Mouse (Mus musculus) forebrain, postnatal 0 days (tissue): Measurements from ENCODE around the gene Cryaa. TPM values are rescaled to one million over a fixed set of nuclear protein-coding genes. Genes with fewer than 3 reads are reported as not detected.

Source experiments
- ATAC-seq: fragments of 200-750 bp; cut with Nextera tagmentation; 2 replicates; pipeline ENCODE4 v1.8.0; 2017; ENCODE audit warnings: mild to moderate bottlenecking, moderate library complexity
- DNase-seq: peaks from one replicate; pipeline ENCODE4 v3.0.0-alpha.2; 2015
- H3K27ac ChIP-seq: fragments of 300-500 bp; sonication (generic); 2 replicates; pipeline ENCODE4 v1.5.1; 2014; ENCODE audit warnings: low read depth, mild to moderate bottlenecking, antibody characterized with exemption, low read length, moderate library complexity, mixed read lengths
- H3K27me3 ChIP-seq: fragments of 300-500 bp; sonication (generic); 2 replicates; pipeline ENCODE4 v1.6.1; 2014; ENCODE audit warnings: mild to moderate bottlenecking, low read length, mixed read lengths; ENCODE audit not compliant: insufficient read depth
- H3K36me3 ChIP-seq: fragments of 300-500 bp; sonication (generic); 2 replicates; pipeline ENCODE4 v1.6.1; 2014; ENCODE audit warnings: mild to moderate bottlenecking, moderate library complexity; ENCODE audit not compliant: insufficient read depth
- H3K4me1 ChIP-seq: fragments of 300-500 bp; sonication (generic); 2 replicates; pipeline ENCODE4 v1.6.1; 2014; ENCODE audit warnings: antibody characterized with exemption; ENCODE audit not compliant: insufficient read depth
- H3K4me2 ChIP-seq: fragments of 300-500 bp; sonication (generic); 2 replicates; pipeline ENCODE4 v1.6.1; 2014; ENCODE audit warnings: low read depth, mild to moderate bottlenecking, moderate library complexity
- H3K4me3 ChIP-seq: fragments of 300-500 bp; sonication (generic); 2 replicates; pipeline ENCODE4 v1.5.1; 2014; ENCODE audit warnings: low read depth, low read length, mixed read lengths
- H3K9ac ChIP-seq: fragments of 300-500 bp; sonication (generic); 2 replicates; pipeline ENCODE4 v1.6.1; 2014; ENCODE audit warnings: mild to moderate bottlenecking
- H3K9me3 ChIP-seq: fragments of 300-500 bp; sonication (generic); 2 replicates; pipeline ENCODE4 v1.6.1; 2016; ENCODE audit warnings: low read length
- CTCF ChIP-seq: sonication (generic); IDR thresholded peaks from 2 replicates; pipeline ENCODE4 v1.5.1; 2016; ENCODE audit warnings: antibody characterized with exemption, control low read depth, low read depth
- WGBS: fragments of 180-500 bp; shearing (Covaris S2); extraction: QIAGEN DNeasy Blood & Tissue Kit; methylation state at CpG from one replicate; pipeline ENCODE4 v1.1.7; 2014; 5-methylcytosine and 5-hydroxymethylcytosine counted together
- polyA plus RNA-seq: library from polyadenylated mRNA; unstranded; fragments of >200 nt; fragmentation: Nextera tagmentation; extraction: Ambion mirVana; gene quantifications from 2 replicates; pipeline ENCODE4 v1.2.1, GENCODE M21; 2015
- total RNA-seq: library from RNA; depleted of rRNA; stranded (reverse); fragments of >200 nt; gene quantifications from 2 replicates; pipeline ENCODE4 v1.2.3, GENCODE M21; 2014

Gene Cryaa
- total and polyA plus RNA-seq, 2 experiments from 2014 or later = not detected

DNA sequence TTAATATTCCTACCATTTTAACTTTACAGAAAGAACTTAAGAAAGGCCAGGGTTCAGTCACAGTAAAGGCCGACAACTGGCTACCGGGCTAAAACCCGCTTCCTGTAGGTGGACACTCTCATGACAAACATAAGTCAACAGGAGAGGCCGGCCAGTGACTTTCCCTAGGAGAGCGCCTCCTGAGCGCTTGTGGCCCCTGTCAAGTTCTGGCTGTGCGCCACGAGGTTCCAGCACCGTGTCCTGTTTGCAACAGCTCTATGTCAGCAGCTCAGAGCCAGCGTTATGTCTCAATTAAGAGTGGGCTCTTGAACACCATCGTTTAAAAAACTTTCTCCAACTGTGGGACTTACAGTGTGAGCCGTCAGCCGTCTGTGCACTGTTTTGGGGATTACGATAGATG, 25.5 kb upstream of the Cryaa start:
- Histone ChIP-seq H3K9ac (no peak overlapping the region), H3K4me1 (peaks cover 3% of the 10 kb centered on the region), H3K27ac (no peak overlapping the region), H3K9me3 (no peaks in the 10 kb centered on the region), H3K4me2 (no peak overlapping the region), H3K27me3 (no peaks in the 10 kb centered on the region), H3K4me3 (no peak overlapping the region), H3K36me3 (peaks cover 82% of the 10 kb centered on the region)
- TF ChIP-seq CTCF = no peak
- WGBS = 88% methylated on average over 14 of the region's 14 CpGs
- DNase-seq (no peak), ATAC-seq (no peak)

DNA sequence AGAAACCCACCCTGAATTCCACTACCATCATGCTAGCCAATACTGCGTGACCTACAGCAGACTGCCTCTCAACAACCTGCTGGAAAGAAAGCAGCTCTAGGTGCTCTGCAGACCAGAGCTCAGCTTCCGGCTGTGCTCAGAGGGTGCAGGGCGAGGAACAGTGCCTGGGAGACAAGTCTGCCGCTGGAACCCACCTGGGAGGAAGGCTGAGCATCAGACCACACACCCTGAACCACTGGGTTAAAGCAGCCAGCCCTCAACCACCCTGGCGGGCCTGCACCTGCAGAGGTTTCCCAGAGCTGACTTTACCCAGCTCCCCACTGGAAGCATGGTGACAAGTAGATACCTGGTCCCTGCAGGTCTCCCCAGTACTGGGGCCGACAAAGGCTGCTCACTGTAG, 24.3 kb upstream of the Cryaa start:
- no peak for TF ChIP-seq CTCF

DNA sequence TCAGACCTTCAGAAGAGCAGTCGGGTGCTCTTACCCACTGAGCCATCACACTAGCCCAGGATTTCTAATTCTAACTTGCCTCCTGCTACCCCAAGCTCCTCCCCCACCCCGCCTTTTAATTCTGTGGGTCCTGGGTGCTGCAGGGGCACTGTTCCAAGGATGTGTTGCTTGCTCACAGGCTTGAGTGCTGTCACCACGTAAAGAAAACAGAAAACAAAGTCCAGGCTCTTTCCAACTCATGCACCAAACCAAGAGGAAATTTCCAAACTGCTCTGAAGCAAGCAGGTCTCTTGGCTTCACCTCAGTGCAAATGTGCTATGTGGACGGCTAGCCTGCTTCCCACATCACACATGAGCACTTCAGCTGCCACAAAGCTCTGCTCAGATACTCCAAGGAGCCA, 22.2 kb upstream of the Cryaa start:
- Histone ChIP-seq H3K27me3 (no peaks in the 10 kb centered on the region), H3K9me3 (no peaks in the 10 kb centered on the region), H3K9ac (no peak overlapping the region), H3K4me3 (no peak overlapping the region), H3K4me2 (no peak overlapping the region), H3K27ac (no peak overlapping the region), H3K4me1 (peaks cover 9% of the 10 kb centered on the region), H3K36me3 (peaks cover 51% of the 10 kb centered on the region)
- TF ChIP-seq CTCF = no peak
- DNase-seq (no peak), ATAC-seq (no peak)
- WGBS = 67% methylated on average over 4 of the region's 4 CpGs

More for the DNA sequence above, 24.3 kb upstream of the Cryaa start:
- ATAC-seq = no peak
- Histone ChIP-seq H3K4me2 (no peak overlapping the region), H3K4me3 (no peak overlapping the region), H3K27ac (no peak overlapping the region), H3K4me1 (peaks cover 9% of the 10 kb centered on the region), H3K27me3 (no peaks in the 10 kb centered on the region), H3K9ac (no peak overlapping the region), H3K9me3 (no peaks in the 10 kb centered on the region), H3K36me3 (peaks cover 71% of the 10 kb centered on the region)
- WGBS = 89% methylated on average over 6 of the region's 6 CpGs
- no peak for DNase-seq

DNA sequence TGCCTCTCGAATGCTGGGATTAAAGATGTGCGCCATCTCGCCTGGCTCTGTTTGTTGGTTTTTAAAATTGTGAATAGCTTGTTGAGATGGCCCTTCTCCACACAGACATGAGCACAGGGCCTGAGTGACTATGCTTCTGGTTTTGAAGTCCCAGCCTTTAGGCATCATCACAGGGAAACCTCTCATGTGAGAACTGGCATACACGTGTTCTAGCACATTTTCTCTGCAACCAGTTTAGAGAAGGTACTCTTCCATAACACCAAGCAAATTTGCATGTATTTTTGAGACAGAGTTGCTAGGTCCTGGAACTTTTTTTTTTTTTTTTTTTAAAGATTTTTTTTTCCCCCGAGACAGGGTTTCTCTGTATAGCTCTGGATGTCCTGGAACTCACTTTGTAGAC, 20.9 kb upstream of the Cryaa start:
- TF ChIP-seq CTCF = no peak
- no peaks in the 10 kb centered on the region for H3K27me3 ChIP-seq
- H3K27ac ChIP-seq = no peak overlapping the region
- peaks cover 12% of the 10 kb centered on the region for H3K4me1 ChIP-seq
- ATAC-seq (no peak), DNase-seq (no peak)
- H3K4me3 ChIP-seq = no peak overlapping the region
- no peaks in the 10 kb centered on the region for H3K9me3 ChIP-seq
- H3K4me2 ChIP-seq = no peak overlapping the region
- no peak overlapping the region for H3K9ac ChIP-seq
- H3K36me3 ChIP-seq = peaks cover 38% of the 10 kb centered on the region
- 78% methylated on average over 5 of the region's 5 CpGs for WGBS

DNA sequence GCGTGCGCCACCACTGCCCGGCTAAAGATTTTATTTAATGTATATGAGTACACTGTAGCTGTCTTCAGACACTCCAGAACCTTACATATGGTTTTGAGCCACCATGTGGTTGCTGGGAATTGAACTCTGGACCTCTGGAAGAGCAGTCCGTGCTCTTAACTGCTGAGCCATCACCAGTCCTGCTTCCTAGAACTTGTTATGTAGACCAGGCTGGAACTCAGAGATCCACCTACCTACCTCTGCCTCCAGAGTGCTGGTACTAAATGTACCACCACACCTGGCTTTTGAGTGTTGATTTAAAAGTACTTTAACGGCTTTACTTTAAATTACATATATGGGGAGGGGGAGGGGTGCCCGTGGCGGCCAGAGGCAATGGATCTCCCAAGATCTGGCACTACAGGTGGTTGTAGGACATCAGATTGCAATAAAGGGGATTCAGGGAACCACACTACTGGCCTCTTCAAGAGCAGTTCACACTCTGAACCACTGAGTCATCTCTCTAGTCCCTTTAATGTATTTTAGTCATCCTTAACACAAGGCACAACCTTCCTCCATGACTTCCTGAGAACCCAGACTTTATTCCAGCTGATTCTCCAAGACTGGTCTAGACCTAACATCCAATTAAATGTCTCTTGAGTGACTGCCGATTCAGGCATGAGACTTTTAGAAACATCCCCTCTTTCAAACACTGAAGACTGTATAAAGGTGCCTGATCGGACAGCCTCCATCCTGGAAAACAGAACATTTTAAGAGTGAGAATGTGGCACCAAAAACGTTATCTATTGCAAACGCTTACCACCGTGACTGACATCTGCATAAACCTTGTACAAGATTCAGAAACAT, 20.2 kb upstream of the Cryaa start:
- peak overlapping the region; percentile 88 for H3K4me2 ChIP-seq
- H3K27me3 ChIP-seq = no peaks in the 10 kb centered on the region
- TF ChIP-seq CTCF = no peak
- H3K36me3 ChIP-seq = peaks cover 31% of the 10 kb centered on the region
- peaks cover 12% of the 10 kb centered on the region for H3K4me1 ChIP-seq
- H3K9me3 ChIP-seq = no peaks in the 10 kb centered on the region
- H3K4me3 ChIP-seq = peak overlapping the region; percentile 99
- no peak for DNase-seq
- WGBS = 53% methylated on average over 12 of the region's 12 CpGs
- no peak overlapping the region for H3K27ac ChIP-seq
- ATAC-seq = no peak
- peak overlapping the region; percentile 86 for H3K9ac ChIP-seq

DNA sequence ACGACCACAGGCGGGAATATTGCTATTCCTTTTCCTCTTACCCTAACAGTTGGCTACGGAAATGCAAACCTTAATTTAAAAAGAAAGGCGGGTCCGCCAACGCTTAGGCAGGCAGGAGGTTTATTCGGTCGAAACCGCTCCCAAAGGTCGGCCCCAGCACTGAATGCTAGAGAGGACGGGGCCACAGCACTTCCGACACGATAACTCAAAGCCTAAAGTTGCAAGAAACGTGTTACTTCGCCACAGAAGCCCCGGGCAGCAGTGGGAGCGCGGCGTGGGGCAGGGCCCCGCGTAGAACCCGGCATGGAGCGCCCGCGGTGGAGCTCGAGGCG, 19.5 kb upstream of the Cryaa start:
- Histone ChIP-seq H3K36me3 (peaks cover 24% of the 10 kb centered on the region), H3K9ac (peak overlapping the region; percentile 86), H3K4me2 (peak overlapping the region; percentile 88), H3K4me1 (peaks cover 12% of the 10 kb centered on the region), H3K27ac (peak overlapping the region; percentile 88), H3K27me3 (no peaks in the 10 kb centered on the region), H3K4me3 (peak overlapping the region; percentile 99), H3K9me3 (no peaks in the 10 kb centered on the region)
- 3% methylated on average over 26 of the region's 27 CpGs for WGBS
- no peak for TF ChIP-seq CTCF
- DNase-seq = no peak
- no peak for ATAC-seq

DNA sequence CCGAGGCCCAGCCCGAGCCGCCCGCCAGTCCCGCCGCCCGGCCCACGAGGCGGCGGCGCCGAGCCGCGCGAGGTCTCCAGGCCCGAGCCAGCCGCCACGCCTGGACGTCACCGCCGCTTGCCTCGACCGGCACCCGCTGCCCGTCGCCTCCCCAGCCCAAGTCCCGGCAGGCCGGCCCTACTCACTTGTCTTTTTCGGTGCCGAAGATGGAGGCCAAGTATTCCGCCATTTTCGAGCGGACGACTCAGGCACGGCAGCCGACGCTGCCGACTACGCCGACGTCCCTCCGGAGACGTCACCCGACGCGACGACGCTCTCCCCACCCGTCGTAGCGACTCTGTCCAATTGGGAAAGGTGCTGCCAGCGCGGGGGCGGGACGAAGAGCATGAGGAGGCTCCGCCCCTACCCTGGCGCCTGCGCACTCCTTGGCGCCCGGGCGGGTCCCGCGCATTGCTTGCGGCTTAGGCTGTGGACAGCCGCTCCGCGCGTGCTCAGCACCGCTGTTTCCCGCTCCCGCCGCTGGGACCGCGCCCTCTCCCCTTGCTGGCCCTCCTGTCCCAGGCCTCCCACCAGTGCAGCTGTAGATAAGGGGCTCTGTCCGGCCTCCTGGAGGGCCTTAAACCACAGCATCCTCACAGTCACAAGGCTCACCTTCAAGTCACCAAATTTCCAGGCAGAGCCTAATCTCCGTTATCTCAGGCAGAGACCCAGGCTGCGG, 19.0 kb upstream of the Cryaa start, which contains the start of gene U2af1:
U2af1 (minus strand) TSS at position 425 of the 718 bp plus-strand sequence.
- H3K9me3 ChIP-seq = no peaks in the 10 kb centered on the region
- peak within 1 kb of the TSS; percentile 88 for H3K4me2 ChIP-seq
- ATAC-seq = peak; percentile 99
- H3K4me3 ChIP-seq = peak within 1 kb of the TSS; percentile 99
- H3K4me1 ChIP-seq = peaks cover 12% of the 10 kb centered on the region
- peaks cover 19% of the 10 kb centered on the region for H3K36me3 ChIP-seq
- DNase-seq = peak; percentile 100
- 2% methylated on average over 73 of the region's 77 CpGs for WGBS
- 0 out of 2 replicates have a peak, but pooled peaks have one; percentile 18 for TF ChIP-seq CTCF
- peak within 1 kb of the TSS; percentile 92 for H3K27ac ChIP-seq
- H3K27me3 ChIP-seq = no peaks in the 10 kb centered on the region
- peak within 1 kb of the TSS; percentile 86 for H3K9ac ChIP-seq
